Mouse (Mus musculus) intestine, postnatal 0 days (tissue): ENCODE measurements around the gene Mgp. TPM values are rescaled to one million over a fixed set of nuclear protein-coding genes. Genes with fewer than 3 reads are reported as not detected.
"Not testable (repeated sequence)": the region's sequence is repeated elsewhere in the genome, so short reads cannot be mapped to it uniquely, and the experiment has no call there.

Experiments used
- ATAC-seq: fragments of 200-750 bp; cut with Nextera tagmentation; 2 replicates; pipeline ENCODE4 v1.8.0; 2017; ENCODE audit warnings: mild to moderate bottlenecking, moderate TSS enrichment, moderate library complexity
- H3K27ac ChIP-seq: fragments of 300-500 bp; sonication (generic); 2 replicates; pipeline ENCODE4 v1.5.1; 2014; ENCODE audit warnings: mild to moderate bottlenecking, low read depth, low read length, moderate library complexity
- H3K27me3 ChIP-seq: fragments of 300-500 bp; sonication (generic); replicated peaks from 2 replicates; pipeline ENCODE4 v1.6.1; 2014; ENCODE audit warnings: low read length, mixed read lengths; ENCODE audit not compliant: control insufficient read depth, insufficient read depth
- H3K36me3 ChIP-seq: fragments of 300-500 bp; sonication (generic); 2 replicates; pipeline ENCODE4 v1.6.1; 2014; ENCODE audit warnings: mild to moderate bottlenecking, moderate library complexity; ENCODE audit not compliant: control insufficient read depth, insufficient read depth
- H3K4me1 ChIP-seq: fragments of 300-500 bp; sonication (generic); replicated peaks from 2 replicates; pipeline ENCODE4 v1.6.1; 2014; ENCODE audit warnings: antibody characterized with exemption, low read length, mixed read lengths; ENCODE audit not compliant: control insufficient read depth, insufficient read depth
- H3K4me2 ChIP-seq: fragments of 300-500 bp; sonication (generic); replicated peaks from 2 replicates; pipeline ENCODE4 v1.6.1; 2014; ENCODE audit warnings: low read depth, mild to moderate bottlenecking, moderate library complexity
- H3K4me3 ChIP-seq: fragments of 300-500 bp; sonication (generic); 2 replicates; pipeline ENCODE4 v1.5.1; 2014; ENCODE audit warnings: low read depth, low read length
- H3K9ac ChIP-seq: fragments of 300-500 bp; sonication (generic); 2 replicates; pipeline ENCODE4 v1.6.1; 2014; ENCODE audit warnings: mild to moderate bottlenecking, low read depth, low read length
- H3K9me3 ChIP-seq: fragments of 300-500 bp; sonication (generic); 2 replicates; pipeline ENCODE4 v1.6.1; 2016; ENCODE audit warnings: mixed run types; ENCODE audit not compliant: control insufficient read depth
- CTCF ChIP-seq: sonication (generic); IDR thresholded peaks from 2 replicates; pipeline ENCODE4 v1.5.1; 2016; ENCODE audit warnings: low read depth, mild to moderate bottlenecking, control low read depth, antibody characterized with exemption, moderate library complexity
- WGBS: fragments of 180-500 bp; shearing (Covaris S2); extraction: QIAGEN DNeasy Blood & Tissue Kit; methylation state at CpG from one replicate; pipeline ENCODE4 v1.1.7; 2014; 5-methylcytosine and 5-hydroxymethylcytosine counted together
- polyA plus RNA-seq: library from polyadenylated mRNA; unstranded; fragments of >200 nt; fragmentation: Nextera tagmentation; extraction: Ambion mirVana; gene quantifications from 2 replicates; pipeline ENCODE4 v1.2.1, GENCODE M21; 2015

The Mgp gene
- polyA plus RNA-seq, 1 experiment from 2014 or later = 74.8 TPM

DNA sequence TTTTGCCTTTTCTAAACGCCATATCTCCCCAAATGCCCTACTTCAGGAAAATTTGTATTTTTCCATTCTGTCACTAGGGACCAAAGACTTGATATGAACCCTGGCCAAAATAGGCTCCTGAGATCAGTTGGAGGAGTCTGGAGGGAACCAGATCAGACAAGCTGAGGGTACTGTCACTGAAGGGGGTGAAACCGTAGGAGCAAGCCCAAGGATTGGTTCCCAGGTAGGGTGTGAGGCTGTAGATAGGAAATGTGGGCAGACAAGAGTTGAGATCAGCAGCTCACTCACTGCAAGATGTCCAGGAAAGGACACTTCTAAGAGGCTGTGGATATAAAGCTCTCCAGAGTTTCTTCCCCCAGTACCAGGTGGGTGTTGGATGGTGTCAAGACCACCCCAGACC is 16.4 kb upstream of the Mgp start:
- Histone ChIP-seq H3K27me3 (no peaks in the 10 kb centered on the region), H3K27ac (no peak overlapping the region), H3K4me3 (no peak overlapping the region), H3K9me3 (no peaks in the 10 kb centered on the region), H3K4me2 (no peak overlapping the region), H3K36me3 (no peaks in the 10 kb centered on the region), H3K9ac (no peak overlapping the region), H3K4me1 (no peaks in the 10 kb centered on the region)
- TF ChIP-seq CTCF = no peak
- no peak for ATAC-seq
- 94% methylated on average over 2 of the region's 2 CpGs for WGBS

DNA sequence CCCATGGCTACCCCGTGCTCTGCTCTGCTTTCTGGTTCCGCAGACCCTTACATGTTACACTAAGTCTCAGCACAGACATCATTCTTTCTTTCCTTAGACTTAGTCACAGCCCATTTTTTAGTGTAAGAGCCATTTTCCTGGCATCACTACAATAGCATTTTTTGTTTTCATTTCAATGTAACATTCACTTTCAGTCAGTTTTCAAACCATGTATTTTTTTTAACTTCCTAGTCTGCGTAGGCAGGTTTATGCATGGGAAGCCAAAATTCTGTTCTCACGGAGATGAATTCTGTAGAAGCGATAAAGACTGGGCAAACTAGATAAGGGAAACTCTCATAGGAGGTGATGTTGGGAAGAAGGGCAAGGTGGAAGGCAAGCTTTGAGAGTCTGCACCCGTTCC is 13.9 kb upstream of the Mgp start:
- no peaks in the 10 kb centered on the region for H3K4me1 ChIP-seq
- H3K4me2 ChIP-seq = no peak overlapping the region
- H3K36me3 ChIP-seq = no peaks in the 10 kb centered on the region
- no peaks in the 10 kb centered on the region for H3K9me3 ChIP-seq
- TF ChIP-seq CTCF = no peak
- 90% methylated on average over 6 of the region's 6 CpGs for WGBS
- no peak overlapping the region for H3K4me3 ChIP-seq
- no peaks in the 10 kb centered on the region for H3K27me3 ChIP-seq
- H3K27ac ChIP-seq = no peak overlapping the region
- no peak overlapping the region for H3K9ac ChIP-seq
- ATAC-seq = no peak

DNA sequence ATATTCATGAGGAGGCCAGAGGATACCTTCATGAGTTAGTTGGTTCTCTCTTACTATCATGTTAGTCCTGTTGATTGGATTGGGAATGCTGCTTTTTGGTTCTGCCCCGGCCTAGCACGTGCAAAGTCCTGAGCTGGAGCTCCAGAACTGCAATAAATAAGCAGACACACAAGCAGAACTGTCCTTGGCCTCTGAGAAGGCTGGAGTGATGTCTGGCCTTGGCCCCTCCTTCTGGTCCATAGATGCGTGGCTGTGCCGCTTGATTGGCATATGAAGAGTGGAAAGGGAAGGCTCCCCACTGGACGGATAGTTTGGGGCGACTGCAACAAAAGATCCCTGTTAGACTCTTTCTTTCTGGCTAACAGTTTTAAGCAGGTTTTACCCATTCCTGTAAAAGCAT is 13.4 kb upstream of the Mgp start:
- WGBS = 90% methylated on average over 6 of the region's 6 CpGs
- TF ChIP-seq CTCF = no peak
- Histone ChIP-seq H3K4me2 (no peak overlapping the region), H3K4me1 (no peaks in the 10 kb centered on the region), H3K9ac (no peak overlapping the region), H3K9me3 (no peaks in the 10 kb centered on the region), H3K27ac (no peak overlapping the region), H3K27me3 (no peaks in the 10 kb centered on the region), H3K36me3 (no peaks in the 10 kb centered on the region), H3K4me3 (no peak overlapping the region)
- ATAC-seq = no peak

DNA sequence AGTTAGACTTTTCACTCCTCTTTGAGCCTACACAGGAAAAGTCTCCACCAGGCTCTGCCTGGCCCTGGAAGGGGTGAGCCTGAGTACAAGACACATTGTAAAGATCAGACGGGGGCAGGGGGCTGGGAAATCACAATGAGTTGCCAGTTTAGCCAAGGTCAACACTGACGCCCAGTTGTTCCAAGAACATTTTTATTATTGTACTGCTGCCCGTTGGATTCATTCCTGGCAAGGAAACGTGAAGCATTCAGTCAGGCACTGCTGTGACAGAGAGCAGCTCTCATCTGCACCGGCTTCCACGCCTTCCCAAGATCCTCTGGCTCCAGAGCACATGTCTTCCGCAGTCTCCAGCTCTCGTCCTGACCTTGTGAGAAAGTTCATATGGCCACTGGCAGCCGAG is 12.2 kb upstream of the Mgp start:
- no peak overlapping the region for H3K27ac ChIP-seq

DNA sequence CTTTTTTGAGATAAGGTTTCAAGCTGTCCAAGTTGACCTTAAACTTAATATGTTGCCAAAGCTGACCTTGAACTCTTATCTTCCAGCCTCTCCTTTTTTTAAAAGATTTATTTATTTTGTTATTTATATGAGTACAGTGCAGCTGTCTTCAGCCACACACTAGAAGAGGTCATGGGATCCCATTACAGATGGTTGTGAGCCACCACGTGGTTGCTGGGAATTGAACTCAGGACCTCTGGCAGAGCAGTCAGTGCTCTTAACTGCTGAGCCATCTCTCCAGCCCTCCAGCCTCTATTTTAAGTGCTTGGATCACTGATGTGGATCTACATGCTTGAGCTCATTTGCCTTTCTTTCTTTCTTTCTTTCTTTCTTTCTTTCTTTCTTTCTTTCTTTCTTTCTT is 9.1 kb upstream of the Mgp start:
- ATAC-seq, H3K9ac ChIP-seq, H3K27ac ChIP-seq, H3K9me3 ChIP-seq, H3K4me2 ChIP-seq, H3K27me3 ChIP-seq, H3K36me3 ChIP-seq, H3K4me3 ChIP-seq, H3K4me1 ChIP-seq: not testable (repeated sequence)
- WGBS = 55% methylated on average over 1 of the region's 1 CpGs

More for the DNA sequence above, 12.2 kb upstream of the Mgp start:
- Histone ChIP-seq H3K36me3 (no peaks in the 10 kb centered on the region), H3K4me3 (no peak overlapping the region), H3K4me2 (no peak overlapping the region), H3K4me1 (no peaks in the 10 kb centered on the region), H3K27me3 (no peaks in the 10 kb centered on the region), H3K9me3 (no peaks in the 10 kb centered on the region), H3K9ac (no peak overlapping the region)
- 32% methylated on average over 9 of the region's 9 CpGs for WGBS
- ATAC-seq = no peak
- TF ChIP-seq CTCF = no peak

DNA sequence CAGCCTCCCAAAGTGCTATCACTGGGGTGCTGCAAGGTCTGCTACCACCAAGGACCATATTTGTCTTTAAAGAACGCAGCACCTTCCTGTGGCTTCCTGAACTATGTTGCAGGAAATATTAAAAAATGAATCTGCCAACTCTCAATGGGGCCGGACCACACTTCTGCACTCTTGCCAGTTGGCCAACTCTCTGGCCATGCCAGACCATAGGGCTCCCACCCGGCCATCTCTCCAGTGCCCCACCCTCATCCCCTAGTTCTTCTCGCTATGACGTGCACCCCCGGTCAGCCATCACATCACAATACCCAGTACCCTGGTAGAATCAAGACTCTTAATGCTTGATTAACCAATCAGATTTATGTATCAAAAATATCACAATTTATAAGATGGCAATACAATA is 8.3 kb upstream of the Mgp start:
- TF ChIP-seq CTCF = no peak
- Histone ChIP-seq H3K27ac (no peak overlapping the region), H3K9ac (no peak overlapping the region), H3K36me3 (no peaks in the 10 kb centered on the region), H3K4me3 (no peak overlapping the region), H3K27me3 (no peaks in the 10 kb centered on the region), H3K9me3 (no peaks in the 10 kb centered on the region), H3K4me2 (no peak overlapping the region), H3K4me1 (no peaks in the 10 kb centered on the region)
- ATAC-seq = no peak
- 93% methylated on average over 6 of the region's 6 CpGs for WGBS

DNA sequence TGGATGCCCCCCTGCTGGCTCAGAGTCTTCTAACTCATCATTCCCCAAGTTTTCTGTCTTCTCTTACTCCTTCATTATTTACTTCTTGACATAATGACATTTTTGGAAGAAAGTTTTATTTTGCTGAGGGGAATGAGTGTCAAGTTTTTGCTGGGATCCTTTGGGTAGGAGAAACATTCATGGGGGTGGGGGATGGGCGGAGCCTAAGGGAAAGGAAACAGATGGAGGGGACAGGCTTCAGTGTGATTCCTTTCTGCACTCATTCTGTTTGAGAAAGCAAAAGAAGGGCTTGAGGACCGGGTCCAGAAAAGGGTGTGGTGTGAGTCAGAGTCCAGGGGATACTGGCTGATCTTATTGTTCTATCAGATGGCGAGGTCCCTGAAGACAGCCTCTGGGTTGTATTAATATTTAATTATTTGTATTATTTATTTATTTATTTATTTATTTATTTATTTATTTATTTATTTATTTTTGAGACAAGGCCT is 7.8 kb upstream of the Mgp start:
- Histone ChIP-seq H3K4me2 (no peak overlapping the region), H3K4me3 (no peak overlapping the region), H3K36me3 (no peaks in the 10 kb centered on the region), H3K27ac (no peak overlapping the region), H3K27me3 (no peaks in the 10 kb centered on the region), H3K9me3 (no peaks in the 10 kb centered on the region), H3K9ac (no peak overlapping the region), H3K4me1 (no peaks in the 10 kb centered on the region)
- TF ChIP-seq CTCF = no peak
- WGBS = 64% methylated on average over 3 of the region's 3 CpGs
- ATAC-seq = no peak
